Mouse (Mus musculus) midbrain, embryonic 10.5 days (tissue): ENCODE measurements around the gene Sh3gl2. TPM values are rescaled to one million over a fixed set of nuclear protein-coding genes. Genes with fewer than 3 reads are reported as not detected.

Source experiments
- DNase-seq: peaks from one replicate; pipeline ENCODE4 v3.0.0-alpha.2; 2017; ENCODE audit warnings: low spot score
- H3K27ac ChIP-seq: fragments of 300-500 bp; sonication (generic); replicated peaks from 2 replicates; pipeline ENCODE4 v1.5.1; 2016; ENCODE audit warnings: mild to moderate bottlenecking
- H3K27me3 ChIP-seq: fragments of 300-500 bp; sonication (generic); 2 replicates; pipeline ENCODE4 v1.6.1; 2016; ENCODE audit warnings: low read depth, mild to moderate bottlenecking; ENCODE audit not compliant: poor library complexity, severe bottlenecking
- H3K36me3 ChIP-seq: fragments of 300-500 bp; sonication (generic); 2 replicates; pipeline ENCODE4 v1.6.1; 2016; ENCODE audit warnings: mild to moderate bottlenecking, moderate library complexity
- H3K4me1 ChIP-seq: fragments of 300-500 bp; sonication (generic); 2 replicates; pipeline ENCODE4 v1.6.1; 2016
- H3K4me3 ChIP-seq: fragments of 300-500 bp; sonication (generic); 2 replicates; pipeline ENCODE4 v1.5.1; 2016; ENCODE audit warnings: mild to moderate bottlenecking, moderate library complexity
- H3K9me3 ChIP-seq: fragments of 300-500 bp; sonication (generic); replicated peaks from 2 replicates; pipeline ENCODE4 v1.6.1; 2016; ENCODE audit warnings: mild to moderate bottlenecking
- WGBS: fragments of 180-500 bp; shearing (Covaris S2); methylation state at CpG from one replicate; pipeline ENCODE4 v1.1.7; 2016; 5-methylcytosine and 5-hydroxymethylcytosine counted together
- polyA plus RNA-seq: library from polyadenylated mRNA; unstranded; fragments of >200 nt; fragmentation: Nextera tagmentation; extraction: Ambion mirVana; gene quantifications from 2 replicates; pipeline ENCODE4 v1.2.1, GENCODE M21; 2016

The Sh3gl2 gene
- polyA plus RNA-seq, 1 experiment from 2014 or later, result 3.0 TPM

- Histone ChIP-seq H3K4me3 (no peak overlapping the region), H3K27ac (no peak overlapping the region), H3K27me3 (no peaks in the 10 kb centered on the region), H3K36me3 (no peaks in the 10 kb centered on the region), H3K4me1 (no peaks in the 10 kb centered on the region), H3K9me3 (no peaks in the 10 kb centered on the region)
- no peak for DNase-seq
- WGBS, result 94% methylated on average over 6 of the region's 6 CpGs
Measured at GRCm38 (mm10) chr4:85345911-85346310, 141.0 kb downstream of the Sh3gl2 start.

- DNase-seq, result no peak
- H3K36me3 ChIP-seq, result no peaks in the 10 kb centered on the region
- no peaks in the 10 kb centered on the region for H3K4me1 ChIP-seq
- H3K9me3 ChIP-seq, result no peaks in the 10 kb centered on the region
- no peak overlapping the region for H3K27ac ChIP-seq
- no peaks in the 10 kb centered on the region for H3K27me3 ChIP-seq
- WGBS, result 86% methylated on average over 8 of the region's 8 CpGs
- no peak overlapping the region for H3K4me3 ChIP-seq
Measured at GRCm38 (mm10) chr4:85348079-85348643, 143.2 kb downstream of the Sh3gl2 start.

- WGBS, result 90% methylated on average over 3 of the region's 3 CpGs
Measured at GRCm38 (mm10) chr4:85362661-85363060, 157.7 kb downstream of the Sh3gl2 start.

GRCm38 (mm10) chr4:85363205-85363604, 158.3 kb downstream of the Sh3gl2 start:
- H3K27me3 ChIP-seq, result no peaks in the 10 kb centered on the region
- H3K9me3 ChIP-seq, result no peaks in the 10 kb centered on the region
- DNase-seq, result no peak
- H3K36me3 ChIP-seq, result no peaks in the 10 kb centered on the region
- WGBS, result 94% methylated on average over 4 of the region's 4 CpGs
- no peaks in the 10 kb centered on the region for H3K4me1 ChIP-seq
- no peak overlapping the region for H3K27ac ChIP-seq
- H3K4me3 ChIP-seq, result no peak overlapping the region

More at GRCm38 (mm10) chr4:85362661-85363060, 157.7 kb downstream of the Sh3gl2 start:
- Histone ChIP-seq H3K27me3 (no peaks in the 10 kb centered on the region), H3K4me1 (no peaks in the 10 kb centered on the region), H3K36me3 (no peaks in the 10 kb centered on the region), H3K9me3 (no peaks in the 10 kb centered on the region), H3K4me3 (no peak overlapping the region), H3K27ac (no peak overlapping the region)
- DNase-seq, result no peak

GRCm38 (mm10) chr4:85371036-85371435, 166.1 kb downstream of the Sh3gl2 start:
- no peaks in the 10 kb centered on the region for H3K27me3 ChIP-seq
- peaks cover 5% of the 10 kb centered on the region; the same call in 1 of the 2 replicates for H3K4me1 ChIP-seq
- no peak overlapping the region for H3K4me3 ChIP-seq
- DNase-seq, result no peak
- H3K27ac ChIP-seq, result no peak overlapping the region
- WGBS, result 64% methylated on average over 6 of the region's 6 CpGs
- H3K9me3 ChIP-seq, result no peaks in the 10 kb centered on the region
- no peaks in the 10 kb centered on the region for H3K36me3 ChIP-seq

- no peaks in the 10 kb centered on the region for H3K36me3 ChIP-seq
- no peak overlapping the region for H3K27ac ChIP-seq
- no peaks in the 10 kb centered on the region for H3K9me3 ChIP-seq
- H3K4me1 ChIP-seq, result peaks cover 8% of the 10 kb centered on the region; the same call in 1 of the 2 replicates
- WGBS, result 94% methylated on average over 4 of the region's 4 CpGs
- no peak for DNase-seq
- H3K4me3 ChIP-seq, result no peak overlapping the region
- no peaks in the 10 kb centered on the region for H3K27me3 ChIP-seq
Measured at GRCm38 (mm10) chr4:85374801-85375200, 169.9 kb downstream of the Sh3gl2 start.

GRCm38 (mm10) chr4:85376187-85376586, 171.3 kb downstream of the Sh3gl2 start:
- H3K27me3 ChIP-seq, result no peaks in the 10 kb centered on the region
- DNase-seq, result no peak
- 90% methylated on average over 6 of the region's 6 CpGs for WGBS
- no peak overlapping the region for H3K27ac ChIP-seq
- no peaks in the 10 kb centered on the region for H3K9me3 ChIP-seq
- no peaks in the 10 kb centered on the region for H3K36me3 ChIP-seq
- no peak overlapping the region for H3K4me3 ChIP-seq
- peaks cover 4% of the 10 kb centered on the region; the same call in 1 of the 2 replicates for H3K4me1 ChIP-seq

- Histone ChIP-seq H3K4me3 (no peak overlapping the region), H3K27me3 (no peaks in the 10 kb centered on the region), H3K27ac (no peak overlapping the region), H3K36me3 (no peaks in the 10 kb centered on the region), H3K4me1 (peaks cover 3% of the 10 kb centered on the region; the same call in 1 of the 2 replicates), H3K9me3 (no peaks in the 10 kb centered on the region)
- WGBS, result 93% methylated on average over 5 of the region's 5 CpGs
- no peak for DNase-seq
Measured at GRCm38 (mm10) chr4:85376610-85377009, 171.7 kb downstream of the Sh3gl2 start.

- H3K27ac ChIP-seq, result no peak overlapping the region
- no peaks in the 10 kb centered on the region for H3K36me3 ChIP-seq
- DNase-seq, result no peak
- no peak overlapping the region for H3K4me3 ChIP-seq
- H3K4me1 ChIP-seq, result no peaks in the 10 kb centered on the region
- no peaks in the 10 kb centered on the region for H3K27me3 ChIP-seq
- no peaks in the 10 kb centered on the region for H3K9me3 ChIP-seq
- 88% methylated on average over 5 of the region's 5 CpGs for WGBS
Measured at GRCm38 (mm10) chr4:85385241-85385640, 180.3 kb downstream of the Sh3gl2 start.

GRCm38 (mm10) chr4:85387676-85388075, 182.8 kb downstream of the Sh3gl2 start:
- 97% methylated on average over 6 of the region's 6 CpGs for WGBS

GRCm38 (mm10) chr4:85391795-85392194, 186.9 kb downstream of the Sh3gl2 start:
- Histone ChIP-seq H3K4me3 (no peak overlapping the region), H3K27ac (no peak overlapping the region), H3K9me3 (no peaks in the 10 kb centered on the region), H3K36me3 (no peaks in the 10 kb centered on the region), H3K27me3 (no peaks in the 10 kb centered on the region), H3K4me1 (no peaks in the 10 kb centered on the region)
- 65% methylated on average over 1 of the region's 1 CpGs for WGBS
- DNase-seq, result no peak

More at GRCm38 (mm10) chr4:85387676-85388075, 182.8 kb downstream of the Sh3gl2 start:
- no peak overlapping the region for H3K27ac ChIP-seq
- H3K9me3 ChIP-seq, result no peaks in the 10 kb centered on the region
- no peaks in the 10 kb centered on the region for H3K4me1 ChIP-seq
- no peak overlapping the region for H3K4me3 ChIP-seq
- H3K27me3 ChIP-seq, result no peaks in the 10 kb centered on the region
- no peaks in the 10 kb centered on the region for H3K36me3 ChIP-seq
- no peak for DNase-seq

GRCm38 (mm10) chr4:85398765-85399164, 193.8 kb downstream of the Sh3gl2 start:
- Histone ChIP-seq H3K9me3 (no peaks in the 10 kb centered on the region), H3K36me3 (no peaks in the 10 kb centered on the region), H3K4me1 (peaks cover 10% of the 10 kb centered on the region), H3K27ac (no peak overlapping the region), H3K4me3 (no peak overlapping the region), H3K27me3 (no peaks in the 10 kb centered on the region)
- WGBS, result 49% methylated on average over 8 of the region's 8 CpGs
- no peak for DNase-seq

GRCm38 (mm10) chr4:85402823-85403222, 197.9 kb downstream of the Sh3gl2 start:
- Histone ChIP-seq H3K27ac (no peak overlapping the region), H3K4me1 (peaks cover 16% of the 10 kb centered on the region), H3K4me3 (no peak overlapping the region), H3K36me3 (no peaks in the 10 kb centered on the region), H3K27me3 (no peaks in the 10 kb centered on the region), H3K9me3 (no peaks in the 10 kb centered on the region)
- 43% methylated on average over 4 of the region's 4 CpGs for WGBS
- peak; percentile 69 for DNase-seq
